Comparison of ENCODE assay signal across 17 mouse cellular contexts in the genomic region with DNA sequence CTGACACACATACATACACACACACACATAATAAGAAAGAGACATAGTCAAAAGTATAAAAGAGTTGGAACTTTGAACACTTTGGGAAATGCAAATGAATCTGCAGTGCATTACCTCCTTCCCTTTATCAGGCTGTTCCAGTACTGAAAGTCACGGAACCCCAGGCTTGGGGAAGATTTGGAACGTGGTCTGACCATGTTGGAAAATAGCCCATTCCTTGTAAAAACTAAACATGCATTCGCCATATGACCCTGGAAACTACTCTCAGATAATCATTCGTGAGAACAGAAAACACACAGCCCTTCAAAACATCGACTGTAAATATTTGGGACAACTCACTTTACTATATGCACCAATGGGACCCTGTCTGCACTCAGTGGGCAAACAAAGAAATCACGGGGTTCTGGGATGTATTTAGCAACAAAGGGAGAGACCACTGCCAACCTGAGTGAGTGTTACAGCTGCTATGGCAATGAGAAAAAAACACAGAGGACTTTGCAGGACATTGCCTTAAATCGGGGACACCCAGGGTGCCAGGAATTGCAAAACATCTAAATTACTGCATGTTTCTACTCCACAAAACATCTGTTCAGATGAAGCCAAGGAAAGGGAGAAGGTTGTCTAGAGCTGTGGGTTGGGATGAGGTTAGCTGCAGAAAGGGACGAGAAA.
DNase-seq lines count a peak whose midpoint lies in the region.
"Had no signal": no experiment of that assay in that cellular context is flagged by ENCODE, and none has a peak within 500 bp of the region (broad histone marks: within the 10 kb centered on the region; RNA-seq: fewer than 3 reads in every experiment).

No protein-coding gene starts in this region.

- intact Hi-C loops in heart, postnatal 14 days (cut with DNase I): no loop called here

- peak; percentile 27 for DNase-seq in adrenal gland, adult 8-10 months
- no peak for DNase-seq in adrenal gland, postnatal 10 days
- peak; percentile 6 to 33 for DNase-seq in heart, adult 9 months (ENCODE audit: low spot score in 2 of 2)
- DNase-seq in heart, postnatal 14 days: no peak
- peak; percentile 10 for DNase-seq in adipocyte (ENCODE audit: low spot score)
- peak; percentile 1 for DNase-seq in lung, postnatal 14 days
- no peak for DNase-seq in thymus, adult 18-20 months
- no peak for DNase-seq in cerebellum, postnatal 10 days
- DNase-seq: adrenal gland, postnatal 36 days; cerebellum, adult 2 months; forebrain, postnatal 0 days; gastrocnemius, postnatal 14 days; kidney, adult 11 months; kidney, postnatal 10 days; left cerebral cortex, postnatal 4 days; midbrain, embryonic 14.5 days; thymus, postnatal 4 days had no signal

Comparison
In these comparisons a context has a peak if more than half of its experiments do, and no peak if none do; other contexts are left out.
1. DNase-seq: peak in adrenal gland, adult 8-10 months (single experiment), heart, adult 9 months (2 of 2), adipocyte (single experiment) and lung, postnatal 14 days (single experiment); none in adrenal gland, postnatal 10 days (single experiment), heart, postnatal 14 days (0 of 2), thymus, adult 18-20 months (0 of 2) and cerebellum, postnatal 10 days (0 of 2).